Mouse (Mus musculus): ENCODE measurements around the gene Cyp2d26. TPM values are rescaled to one million over a fixed set of nuclear protein-coding genes. Genes with fewer than 3 reads are reported as not detected.

Cyp2d26 gene
- polyA plus RNA-seq (2012; rRNA removed; ENCODE audit: low replicate concordance) = 321 and 669 TPM in 2 replicates

GRCm38 (mm10) chr15:82794277-82794676 is at the start of gene Cyp2d26:
Cyp2d26 (minus strand) TSS chr15:82794294.

GRCm38 (mm10) chr15:82763631-82764420 is 30.3 kb downstream of the Cyp2d26 start, which contains the start of gene Cyp2d40:
Cyp2d40 (minus strand) TSS chr15:82764183.

Other genes starting within 250 kb of the Cyp2d26 start
- not detected in 2 replicates for gene Cyp2d12, start 239.2 kb downstream of the Cyp2d26 start, polyA plus RNA-seq (2012; rRNA removed; ENCODE audit: low replicate concordance)
- 0.16 TPM in 1 of 2 replicates, not detected in the other for gene Cyp2d34, start 173.3 kb downstream of the Cyp2d26 start, polyA plus RNA-seq (2012; rRNA removed; ENCODE audit: low replicate concordance)
- not detected in 2 replicates for gene Cyp2d40, start 30.1 kb downstream of the Cyp2d26 start, polyA plus RNA-seq (2012; rRNA removed; ENCODE audit: low replicate concordance)
- 10.6 and 15.4 TPM in 2 replicates for gene Tcf20, start 193.6 kb upstream of the Cyp2d26 start, polyA plus RNA-seq (2012; rRNA removed; ENCODE audit: low replicate concordance)
- gene Nfam1, start 239.0 kb upstream of the Cyp2d26 start, polyA plus RNA-seq (2012; rRNA removed; ENCODE audit: low replicate concordance) = 2.1 and 2.8 TPM in 2 replicates

Measured in duodenum, adult 2 months (tissue).